Mouse (Mus musculus) intestine, embryonic 15.5 days (tissue): ENCODE data around the gene Nbeal1. TPM values are rescaled to one million over a fixed set of nuclear protein-coding genes. Genes with fewer than 3 reads are reported as not detected.
A peak's percentile ranks its signal among the peaks of the same experiment; 100 is the strongest.

ENCODE experiments used
- ATAC-seq: fragments of 200-750 bp; cut with Nextera tagmentation; 2 replicates; pipeline ENCODE4 v1.8.0; 2017; ENCODE audit warnings: moderate TSS enrichment, moderate library complexity
- H3K27ac ChIP-seq: fragments of 300-500 bp; sonication (generic); 2 replicates; pipeline ENCODE4 v1.5.1; 2015; ENCODE audit warnings: mild to moderate bottlenecking, inconsistent platforms
- H3K27me3 ChIP-seq: fragments of 300-500 bp; sonication (generic); replicated peaks from 2 replicates; pipeline ENCODE4 v1.6.1; 2015; ENCODE audit warnings: inconsistent platforms
- H3K36me3 ChIP-seq: fragments of 300-500 bp; sonication (generic); 2 replicates; pipeline ENCODE4 v1.6.1; 2015; ENCODE audit warnings: inconsistent platforms
- H3K4me1 ChIP-seq: fragments of 300-500 bp; sonication (generic); replicated peaks from 2 replicates; pipeline ENCODE4 v1.6.1; 2015; ENCODE audit warnings: inconsistent platforms
- H3K4me2 ChIP-seq: fragments of 300-500 bp; sonication (generic); replicated peaks from 2 replicates; pipeline ENCODE4 v1.6.1; 2015; ENCODE audit warnings: mild to moderate bottlenecking, inconsistent platforms
- H3K4me3 ChIP-seq: fragments of 300-500 bp; sonication (generic); replicated peaks from 2 replicates; pipeline ENCODE4 v1.5.1; 2015; ENCODE audit warnings: inconsistent platforms
- H3K9ac ChIP-seq: fragments of 300-500 bp; sonication (generic); 2 replicates; pipeline ENCODE4 v1.6.1; 2015; ENCODE audit warnings: inconsistent platforms
- H3K9me3 ChIP-seq: fragments of 300-500 bp; sonication (generic); 2 replicates; pipeline ENCODE4 v1.6.1; 2016; ENCODE audit warnings: inconsistent platforms
- WGBS: fragments of 180-500 bp; shearing (Covaris S2); methylation state at CpG from one replicate; pipeline ENCODE4 v1.1.7; 2015; 5-methylcytosine and 5-hydroxymethylcytosine counted together
- polyA plus RNA-seq: library from polyadenylated mRNA; unstranded; fragments of >200 nt; fragmentation: Nextera tagmentation; extraction: Ambion mirVana; gene quantifications from 2 replicates; pipeline ENCODE4 v1.2.1, GENCODE M21; 2015

Gene Nbeal1
- polyA plus RNA-seq, 1 experiment from 2014 or later = 6.1 TPM

- peaks cover 5% of the 10 kb centered on the region; the same call in 1 of the 2 replicates for H3K36me3 ChIP-seq
- H3K4me1 ChIP-seq = no peaks in the 10 kb centered on the region
- no peak for ATAC-seq
- 69% methylated on average over 3 of the region's 3 CpGs for WGBS
- no peaks in the 10 kb centered on the region for H3K9me3 ChIP-seq
- H3K27ac ChIP-seq = no peak overlapping the region
- H3K4me2 ChIP-seq = no peak overlapping the region
- H3K27me3 ChIP-seq = no peaks in the 10 kb centered on the region
- H3K9ac ChIP-seq = no peak overlapping the region
- H3K4me3 ChIP-seq = no peak overlapping the region
Observed at GRCm38 (mm10) chr1:60196813-60197212, 16.4 kb downstream of the Nbeal1 start.

DNA sequence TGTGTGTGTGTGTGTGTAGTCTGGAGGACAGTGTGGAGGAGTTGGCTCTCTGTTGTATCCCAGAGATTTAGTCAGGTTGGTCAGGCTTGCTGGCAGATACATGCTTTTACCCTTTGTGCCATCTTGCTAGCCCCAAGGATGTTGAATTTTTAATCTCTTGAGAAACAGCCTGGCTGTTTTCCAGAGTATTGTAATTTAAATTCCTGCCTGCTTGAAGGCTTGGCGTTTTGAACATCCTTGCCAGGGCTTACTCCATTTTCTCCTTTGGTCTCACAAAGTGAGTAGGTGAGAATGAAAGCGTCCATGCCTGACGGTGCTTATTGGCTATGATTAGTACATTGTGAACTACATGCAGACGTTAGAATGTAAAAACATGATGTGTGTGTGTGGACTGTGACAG, 18.6 kb downstream of the Nbeal1 start:
- Histone ChIP-seq H3K4me1 (no peaks in the 10 kb centered on the region), H3K4me3 (no peak overlapping the region), H3K4me2 (no peak overlapping the region), H3K27ac (no peak overlapping the region), H3K27me3 (no peaks in the 10 kb centered on the region), H3K36me3 (peaks cover 19% of the 10 kb centered on the region), H3K9ac (no peak overlapping the region), H3K9me3 (no peaks in the 10 kb centered on the region)
- 83% methylated on average over 4 of the region's 4 CpGs for WGBS
- ATAC-seq = no peak

DNA sequence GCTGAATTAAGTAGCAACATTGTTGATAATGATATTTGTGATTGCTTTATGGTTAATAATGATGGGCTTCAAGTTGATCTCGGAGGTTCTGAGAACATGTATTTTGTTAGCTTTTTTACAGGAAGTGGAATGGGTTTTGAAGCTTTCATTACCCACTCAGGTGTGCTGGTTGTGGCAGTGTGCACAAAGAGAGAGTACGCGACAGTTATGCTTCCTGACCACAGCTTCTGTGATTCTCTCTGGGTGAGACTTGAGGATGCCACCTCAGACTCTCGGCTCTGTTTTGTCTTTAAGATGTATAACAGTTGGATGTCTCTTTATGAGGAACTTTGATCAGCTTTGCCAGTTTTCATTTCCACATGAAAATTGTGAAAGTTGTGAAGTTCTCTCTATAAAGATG, 55.9 kb downstream of the Nbeal1 start:
- 0 out of 2 replicates have a peak, but pooled peaks cover 1% of the 10 kb centered on the region for H3K36me3 ChIP-seq
- no peak overlapping the region for H3K4me3 ChIP-seq
- no peaks in the 10 kb centered on the region for H3K9me3 ChIP-seq
- no peak overlapping the region for H3K27ac ChIP-seq
- H3K4me2 ChIP-seq = no peak overlapping the region
- WGBS = 92% methylated on average over 4 of the region's 4 CpGs
- H3K27me3 ChIP-seq = no peaks in the 10 kb centered on the region
- no peak overlapping the region for H3K9ac ChIP-seq
- ATAC-seq = no peak
- no peaks in the 10 kb centered on the region for H3K4me1 ChIP-seq

GRCm38 (mm10) chr1:60240430-60240829, 60.0 kb downstream of the Nbeal1 start:
- Histone ChIP-seq H3K4me1 (no peaks in the 10 kb centered on the region), H3K9me3 (no peaks in the 10 kb centered on the region), H3K27me3 (no peaks in the 10 kb centered on the region), H3K36me3 (0 out of 2 replicates have a peak, but pooled peaks cover 3% of the 10 kb centered on the region), H3K4me3 (no peak overlapping the region), H3K9ac (no peak overlapping the region), H3K27ac (no peak overlapping the region), H3K4me2 (no peak overlapping the region)
- no peak for ATAC-seq

DNA sequence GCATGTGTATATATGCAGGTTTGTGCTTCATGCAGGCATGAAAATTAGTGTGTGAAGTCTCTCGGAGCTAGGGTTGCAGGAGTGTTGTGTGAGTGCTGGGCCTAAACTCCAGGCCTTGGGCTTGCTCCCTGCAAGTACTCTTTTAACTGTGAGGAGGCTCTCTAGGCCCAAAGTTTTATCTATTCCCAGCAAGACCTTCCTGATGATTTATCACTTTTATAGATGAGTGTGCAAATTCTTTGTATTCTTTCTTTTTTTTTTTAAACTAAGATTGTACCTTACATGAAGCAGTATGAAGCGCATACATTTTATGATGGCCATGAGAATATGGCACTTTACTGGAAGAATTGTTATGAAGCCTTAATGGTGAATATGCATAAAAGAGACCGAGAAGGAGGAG, 87.7 kb downstream of the Nbeal1 start:
- Histone ChIP-seq H3K9me3 (no peaks in the 10 kb centered on the region), H3K36me3 (0 out of 2 replicates have a peak, but pooled peaks cover 8% of the 10 kb centered on the region), H3K4me1 (no peaks in the 10 kb centered on the region), H3K27me3 (no peaks in the 10 kb centered on the region), H3K4me2 (no peak overlapping the region), H3K27ac (no peak overlapping the region), H3K9ac (no peak overlapping the region), H3K4me3 (no peak overlapping the region)
- ATAC-seq = no peak
- WGBS = 84% methylated on average over 3 of the region's 3 CpGs

- no peak overlapping the region for H3K27ac ChIP-seq
- H3K36me3 ChIP-seq = no peaks in the 10 kb centered on the region
- no peak overlapping the region for H3K9ac ChIP-seq
- ATAC-seq = no peak
- no peaks in the 10 kb centered on the region for H3K27me3 ChIP-seq
- no peak overlapping the region for H3K4me3 ChIP-seq
- no peaks in the 10 kb centered on the region for H3K4me1 ChIP-seq
- no peak overlapping the region for H3K4me2 ChIP-seq
- H3K9me3 ChIP-seq = no peaks in the 10 kb centered on the region
Observed at GRCm38 (mm10) chr1:60269314-60269713, 88.9 kb downstream of the Nbeal1 start.

- H3K27ac ChIP-seq = no peak overlapping the region
- ATAC-seq = no peak
- no peak overlapping the region for H3K4me3 ChIP-seq
- no peak overlapping the region for H3K4me2 ChIP-seq
- no peaks in the 10 kb centered on the region for H3K27me3 ChIP-seq
- no peaks in the 10 kb centered on the region for H3K4me1 ChIP-seq
- no peaks in the 10 kb centered on the region for H3K36me3 ChIP-seq
- no peaks in the 10 kb centered on the region for H3K9me3 ChIP-seq
- 73% methylated on average over 2 of the region's 2 CpGs for WGBS
- no peak overlapping the region for H3K9ac ChIP-seq
Observed at GRCm38 (mm10) chr1:60272471-60272870, 92.1 kb downstream of the Nbeal1 start.

DNA sequence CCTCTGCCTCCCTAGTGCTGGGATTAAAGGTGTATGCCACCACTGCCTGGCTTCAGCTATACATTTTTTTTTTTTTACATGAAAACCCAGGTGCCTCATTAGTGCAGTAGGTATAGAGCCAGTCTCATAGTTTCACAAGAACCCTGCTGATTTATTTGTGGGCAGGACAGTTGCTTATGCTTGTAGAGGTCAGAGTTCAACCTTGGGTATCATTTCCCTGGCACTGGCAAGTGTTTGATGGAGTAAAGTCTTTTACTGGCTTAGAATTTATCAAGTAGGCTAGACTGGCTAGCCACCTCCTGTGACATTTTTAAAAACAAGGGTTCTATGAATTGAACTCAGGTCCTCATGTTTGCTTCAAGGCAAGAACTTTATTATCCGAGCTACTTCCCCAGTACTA, 113.5 kb downstream of the Nbeal1 start:
- Histone ChIP-seq H3K9ac (no peak overlapping the region), H3K4me3 (no peak overlapping the region), H3K9me3 (no peaks in the 10 kb centered on the region), H3K4me1 (no peaks in the 10 kb centered on the region), H3K27me3 (no peaks in the 10 kb centered on the region), H3K36me3 (no peaks in the 10 kb centered on the region), H3K4me2 (no peak overlapping the region), H3K27ac (no peak overlapping the region)
- 76% methylated on average over 1 of the region's 1 CpGs for WGBS
- ATAC-seq = no peak

DNA sequence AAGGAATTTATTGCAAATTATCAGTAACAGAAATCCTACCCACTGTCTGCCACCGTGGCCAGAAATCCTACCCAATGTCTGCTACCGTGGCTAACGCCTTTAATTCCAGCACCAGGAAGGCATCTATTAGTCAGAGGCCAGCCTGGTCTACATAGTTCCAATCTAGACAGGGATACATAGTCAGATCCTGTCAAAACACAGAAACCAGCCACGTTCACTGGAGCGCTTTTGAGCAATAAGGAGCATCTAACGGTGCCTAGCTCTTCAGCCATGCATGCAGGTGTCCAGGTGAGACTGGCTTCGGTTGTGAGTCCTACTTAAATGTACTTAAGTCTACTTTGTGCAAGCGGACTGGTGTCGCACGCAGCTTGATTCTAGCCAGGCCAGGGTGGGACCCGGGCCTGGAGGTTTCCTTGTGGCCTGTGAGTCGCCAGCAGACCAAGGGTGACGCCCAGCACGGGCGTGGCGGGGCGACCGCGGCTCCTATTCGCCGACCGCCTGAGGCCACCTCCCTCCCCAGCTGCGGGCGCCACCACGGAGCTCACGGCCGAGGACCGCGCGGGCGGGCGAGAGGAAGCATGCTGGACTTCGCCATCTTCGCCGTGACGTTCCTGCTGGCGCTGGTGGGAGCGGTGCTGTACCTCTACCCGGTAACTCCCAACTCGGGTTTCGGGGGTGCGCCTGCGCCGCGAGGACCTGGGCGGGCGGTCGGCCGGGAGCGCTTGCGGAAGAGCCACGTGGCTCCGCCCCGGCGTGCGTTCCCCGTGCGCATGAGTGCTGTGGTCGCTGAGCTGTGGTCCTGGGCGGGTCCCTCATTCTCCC, 162.6 kb downstream of the Nbeal1 start, which contains the start of gene Cyp20a1:
Cyp20a1 (plus strand) TSS at position 516 of the 822 bp plus-strand sequence.
- Histone ChIP-seq H3K9ac (peak within 1 kb of the TSS; percentile 70), H3K9me3 (no peaks in the 10 kb centered on the region), H3K36me3 (no peaks in the 10 kb centered on the region), H3K4me3 (peak within 1 kb of the TSS; percentile 61), H3K27ac (peak within 1 kb of the TSS; percentile 94), H3K4me2 (peak within 1 kb of the TSS; percentile 77), H3K4me1 (0 out of 2 replicates have a peak, but pooled peaks cover 7% of the 10 kb centered on the region), H3K27me3 (no peaks in the 10 kb centered on the region)
- ATAC-seq = peak; percentile 99
- WGBS = 2% methylated on average over 59 of the region's 60 CpGs

- Histone ChIP-seq H3K36me3 (no peaks in the 10 kb centered on the region), H3K27ac (peak overlapping the region; percentile 94), H3K9ac (peak overlapping the region; percentile 70), H3K4me1 (0 out of 2 replicates have a peak, but pooled peaks cover 7% of the 10 kb centered on the region), H3K27me3 (no peaks in the 10 kb centered on the region), H3K4me3 (peak overlapping the region; percentile 61), H3K9me3 (no peaks in the 10 kb centered on the region), H3K4me2 (peak overlapping the region; percentile 77)
- WGBS = 10% methylated on average over 14 of the region's 14 CpGs
- ATAC-seq = no peak; the same call in 1 of the 2 replicates
Observed at GRCm38 (mm10) chr1:60343630-60344455, 163.4 kb downstream of the Nbeal1 start.

GRCm38 (mm10) chr1:60344670-60345069, 164.3 kb downstream of the Nbeal1 start:
- Histone ChIP-seq H3K36me3 (no peaks in the 10 kb centered on the region), H3K27me3 (no peaks in the 10 kb centered on the region), H3K9me3 (no peaks in the 10 kb centered on the region; the same call in 1 of the 2 replicates), H3K4me2 (peak overlapping the region; percentile 77; the same call in 1 of the 2 replicates), H3K27ac (no peak overlapping the region), H3K9ac (no peak overlapping the region), H3K4me3 (no peak overlapping the region), H3K4me1 (0 out of 2 replicates have a peak, but pooled peaks cover 7% of the 10 kb centered on the region)
- ATAC-seq = no peak
- WGBS = 68% methylated on average over 6 of the region's 6 CpGs

DNA sequence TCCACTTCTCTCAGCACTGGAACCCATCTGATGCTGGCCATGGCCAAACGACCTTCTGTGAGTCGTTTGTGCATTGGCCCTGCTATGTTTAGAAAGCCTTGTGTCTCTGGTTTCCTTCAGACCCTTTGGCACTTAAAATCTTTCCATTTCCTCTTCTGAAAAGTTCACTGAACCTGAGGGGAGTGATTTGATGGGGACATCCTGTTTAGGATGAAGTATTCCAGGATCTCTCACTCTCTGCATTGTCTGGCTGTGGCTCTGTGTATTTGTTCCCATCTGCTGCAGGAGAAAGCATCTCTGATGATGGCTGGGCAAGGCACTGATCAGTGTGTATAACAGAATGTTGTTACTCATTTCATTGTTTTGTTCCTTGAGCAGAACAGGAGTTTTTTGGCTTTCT, 165.3 kb downstream of the Nbeal1 start:
- Histone ChIP-seq H3K9ac (no peak overlapping the region), H3K36me3 (no peaks in the 10 kb centered on the region), H3K27me3 (no peaks in the 10 kb centered on the region), H3K4me2 (no peak overlapping the region), H3K9me3 (no peaks in the 10 kb centered on the region; the same call in 1 of the 2 replicates), H3K4me3 (no peak overlapping the region), H3K4me1 (0 out of 2 replicates have a peak, but pooled peaks cover 7% of the 10 kb centered on the region), H3K27ac (no peak overlapping the region)
- ATAC-seq = no peak
- WGBS = 37% methylated on average over 2 of the region's 2 CpGs
